Mouse (Mus musculus): ENCODE measurements around the gene Fcho1.
"Not testable (repeated sequence)": the region's sequence is repeated elsewhere in the genome, so short reads cannot be mapped to it uniquely, and the experiment has no call there.

Gene Fcho1

DNA sequence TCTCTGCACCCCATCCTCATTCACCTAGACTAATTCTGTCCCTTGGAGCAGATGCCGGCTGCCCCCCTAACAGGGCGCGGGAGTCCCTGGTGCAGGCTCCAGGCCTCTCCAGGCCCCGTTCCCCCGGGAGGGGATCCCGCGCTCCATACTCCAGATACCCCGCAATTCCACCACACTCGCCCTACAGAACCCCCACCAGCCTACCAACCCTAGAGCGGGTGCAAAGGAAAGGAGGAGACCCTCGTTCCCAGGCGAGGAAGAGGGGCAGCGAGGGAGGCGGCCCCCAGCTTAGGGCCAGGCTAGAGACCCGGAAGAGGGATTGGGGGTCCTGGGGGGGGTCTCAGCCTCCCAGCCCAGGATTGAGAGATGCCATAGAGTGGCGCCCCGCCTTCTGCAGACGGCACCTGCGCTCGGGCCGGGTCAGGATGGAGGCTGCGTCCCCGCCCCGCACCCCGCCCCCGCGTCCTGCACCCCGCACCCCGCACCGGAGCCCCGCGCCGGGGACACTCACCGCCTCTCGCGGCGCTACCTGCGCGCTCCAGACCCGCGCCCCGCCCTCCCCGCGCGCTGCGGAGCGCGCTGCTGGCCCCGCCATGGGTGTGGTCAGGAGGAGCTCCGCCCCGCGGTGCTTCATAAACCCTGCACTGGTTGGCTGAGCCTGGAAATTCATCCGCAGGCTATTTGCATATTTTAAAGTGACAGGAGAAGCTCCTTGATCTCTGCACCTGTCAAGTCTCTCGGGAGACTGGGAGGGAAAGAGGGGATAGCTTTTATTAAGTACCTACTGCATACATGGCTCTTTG is at the start of gene Fcho1:
TSS of gene Fcho1 (minus strand) at position 595 of the 803 bp plus-strand sequence.
- peak; percentile 51 to 56 for DNase-seq (ENCODE audit: low spot score in 2 of 2)

DNA sequence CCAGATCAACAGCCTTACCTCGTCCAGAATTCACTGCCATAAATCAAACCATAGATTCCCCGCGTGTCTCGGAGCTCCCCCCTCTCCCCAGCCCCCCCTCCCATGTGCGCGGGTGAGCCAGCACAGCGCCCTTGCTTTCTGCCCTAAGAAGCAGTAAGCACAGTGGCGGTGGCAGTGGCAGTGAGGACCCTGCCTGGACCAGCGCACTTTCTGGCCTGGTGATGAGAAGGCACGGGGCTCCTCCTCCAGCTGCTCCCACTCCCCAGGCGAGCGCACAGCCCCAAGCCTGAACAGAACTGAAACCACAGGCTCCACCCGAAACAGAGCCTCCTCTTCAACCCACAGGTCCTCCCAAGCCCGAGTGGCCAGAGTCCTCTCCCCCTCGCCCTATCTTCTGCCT is 45.8 kb upstream of the Fcho1 start:
- no peak for DNase-seq (ENCODE audit: low spot score in 2 of 2)

DNA sequence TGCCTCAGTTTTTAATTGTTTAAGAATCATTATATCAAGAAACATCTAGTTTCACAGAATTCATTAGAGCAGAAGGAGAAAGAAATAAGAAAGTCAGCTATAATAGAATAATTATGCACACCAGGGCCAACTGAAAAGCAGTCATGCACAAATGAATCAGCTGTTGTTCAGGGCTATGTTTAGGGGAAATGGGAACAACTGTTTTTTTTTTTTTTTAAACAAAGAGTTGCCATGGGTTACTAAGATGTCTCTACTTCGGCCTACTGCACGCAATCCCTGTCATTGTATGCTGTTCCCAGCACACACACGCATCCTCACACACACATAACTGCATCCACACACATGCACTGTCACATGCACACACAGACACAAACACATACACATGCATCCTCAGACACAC is 33.3 kb upstream of the Fcho1 start:
- no peak for DNase-seq (ENCODE audit: low spot score in 2 of 2)

DNA sequence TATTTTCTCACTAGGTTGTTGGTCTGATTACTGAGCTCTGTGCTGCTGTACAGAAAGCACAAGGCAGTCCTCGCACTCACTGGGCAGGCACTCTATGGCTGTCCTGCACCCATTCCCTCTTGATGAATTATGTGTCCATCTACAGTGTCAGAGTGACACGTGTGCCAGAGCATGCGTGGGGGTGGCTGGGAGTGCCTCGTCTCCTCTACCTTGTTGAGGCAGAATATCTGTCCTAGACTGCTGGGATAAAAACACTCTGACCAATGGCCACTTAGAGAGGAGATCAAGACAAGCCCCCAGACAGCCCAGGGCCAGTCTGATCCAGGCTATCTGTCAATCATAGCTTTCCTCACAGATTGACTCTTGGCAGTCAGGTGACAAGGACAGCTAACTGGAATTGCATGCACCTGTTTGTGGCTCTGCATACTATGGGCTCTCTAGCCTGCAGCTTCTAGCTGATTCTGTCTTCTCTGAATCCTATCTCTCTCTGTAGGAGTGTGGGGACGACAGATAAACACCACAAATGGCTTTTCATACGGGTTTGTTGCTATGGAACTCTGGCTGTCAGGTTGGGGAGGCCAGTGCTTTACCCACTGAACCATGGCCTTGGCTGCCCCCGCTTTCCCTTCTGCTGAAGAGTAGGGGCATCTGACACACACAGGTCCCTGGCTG is 27.5 kb upstream of the Fcho1 start:
- DNase-seq (ENCODE audit: low spot score in 2 of 2), result not testable (repeated sequence)

DNA sequence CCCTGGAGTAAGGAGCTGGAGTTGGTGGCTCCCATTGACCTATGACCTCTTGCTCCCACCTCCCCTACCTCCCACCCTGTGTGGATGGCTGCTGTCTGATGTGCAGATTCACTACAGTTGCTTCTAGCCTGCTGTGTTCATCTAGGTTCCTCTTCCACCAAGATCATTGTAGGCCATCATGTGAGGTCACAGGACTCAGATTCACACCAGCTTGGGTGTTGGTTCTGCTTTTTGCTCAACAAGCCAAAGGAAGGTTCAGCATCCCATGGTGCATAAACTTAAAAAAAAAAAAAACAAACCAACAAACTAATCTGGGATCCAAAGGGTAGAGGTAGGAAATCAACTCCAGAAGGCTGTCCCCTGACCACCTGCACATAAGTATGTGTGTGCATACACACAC is 26.7 kb upstream of the Fcho1 start:
- not testable (repeated sequence) for DNase-seq (ENCODE audit: low spot score in 2 of 2)

DNA sequence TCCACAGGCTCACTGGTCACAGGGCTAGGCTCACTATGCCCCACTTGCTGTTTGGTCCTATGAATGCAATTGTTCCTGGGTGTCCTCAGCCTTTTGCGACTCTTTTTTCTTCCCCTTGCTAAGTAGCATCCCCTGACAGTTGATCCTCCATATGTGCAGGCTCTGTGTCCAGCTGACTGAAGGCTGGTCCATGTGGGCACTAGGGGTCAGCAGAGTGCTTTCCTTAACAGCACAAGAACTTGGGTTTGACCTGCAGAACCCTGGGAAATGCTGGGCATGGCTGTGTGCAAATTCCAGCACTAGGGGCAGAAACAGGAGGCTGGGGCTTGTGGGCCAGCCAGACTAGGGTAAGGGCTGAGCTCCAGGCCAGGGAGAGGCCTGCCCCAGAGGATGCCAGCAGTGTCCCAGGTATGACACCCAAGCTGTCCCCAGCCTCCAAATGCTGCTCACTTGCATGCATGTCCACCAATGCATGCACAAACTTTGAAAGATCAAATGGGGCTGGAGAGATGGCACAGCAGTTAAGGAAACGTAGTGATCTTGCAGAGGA is 25.9 kb upstream of the Fcho1 start:
- DNase-seq (ENCODE audit: low spot score in 2 of 2), result peak in 1 of 2 experiments; percentile 22

DNA sequence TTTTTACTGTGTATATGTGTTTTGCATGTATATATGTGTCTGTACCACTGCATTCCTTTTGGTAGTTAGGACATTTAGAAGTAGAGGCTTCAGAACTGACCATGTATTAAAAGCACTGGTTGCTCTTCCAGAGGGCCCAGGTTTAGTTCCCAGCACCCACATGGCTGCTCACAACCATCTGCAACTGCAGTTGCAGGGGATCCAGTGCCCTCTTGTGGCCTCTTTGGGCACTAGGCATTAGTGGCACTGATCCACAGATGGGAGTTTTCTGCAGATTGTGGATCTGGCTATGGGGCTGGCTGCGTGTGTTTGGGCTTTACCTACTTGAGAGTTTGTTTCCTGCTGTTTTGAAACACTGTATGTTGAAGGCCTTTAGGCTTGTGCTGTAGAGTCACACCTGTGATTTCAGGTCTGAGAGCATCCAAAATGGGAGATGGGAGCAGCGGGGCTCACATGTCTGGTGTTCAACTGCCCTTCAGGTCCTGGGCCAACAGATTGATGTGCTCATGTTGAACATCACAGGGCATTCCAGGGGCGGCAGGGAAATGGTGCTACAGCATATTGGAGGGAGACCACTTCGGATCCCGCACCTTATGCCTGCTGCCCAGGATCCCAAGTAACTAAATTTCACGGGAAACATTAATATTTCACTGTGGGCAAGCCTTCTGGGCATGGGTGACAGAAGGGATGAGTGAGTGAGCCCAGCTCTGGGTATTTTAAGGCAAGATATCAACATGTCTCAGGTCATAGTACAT is 24.0 kb upstream of the Fcho1 start:
- not testable (repeated sequence) for DNase-seq (ENCODE audit: low spot score in 2 of 2)

DNA sequence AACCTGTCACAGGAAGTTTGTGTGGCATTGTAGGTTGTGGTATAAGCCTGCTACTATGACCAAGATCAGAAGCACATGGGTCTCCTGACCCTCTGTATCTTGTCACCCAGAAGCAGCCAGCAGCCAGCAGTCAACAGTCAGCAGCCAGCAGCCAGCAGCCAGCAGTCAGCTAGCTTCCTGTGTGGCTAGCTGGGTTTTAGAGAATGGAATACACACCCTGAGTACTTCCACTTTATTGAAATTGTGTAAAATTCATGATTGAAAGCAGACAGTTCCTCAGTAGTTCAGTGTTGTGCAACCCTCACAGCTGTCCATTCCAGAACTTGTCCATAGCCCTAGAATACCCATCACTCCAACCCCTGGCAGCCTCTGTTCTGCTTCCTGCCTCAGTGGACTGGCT is 21.6 kb upstream of the Fcho1 start:
- DNase-seq (ENCODE audit: low spot score in 2 of 2), result not testable (repeated sequence)

DNA sequence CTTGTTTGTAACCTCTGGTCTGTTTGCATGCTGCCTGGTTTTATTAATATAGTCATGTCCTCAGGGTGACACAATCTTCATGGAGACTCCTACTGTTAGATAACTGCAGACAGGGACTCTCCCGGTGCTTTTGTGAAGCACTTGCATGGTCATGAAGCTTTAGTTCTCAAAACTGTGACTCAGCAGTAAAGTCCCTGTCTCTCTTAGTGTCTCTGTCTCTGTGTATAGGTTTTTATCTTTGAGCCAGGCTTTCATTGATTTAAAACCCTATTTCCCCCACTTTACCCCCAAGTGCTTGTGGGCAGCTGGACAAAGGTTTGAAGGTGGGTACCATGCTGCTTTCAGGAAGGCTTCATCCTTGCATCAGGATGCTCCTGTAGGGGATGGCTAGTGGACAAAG is 19.8 kb upstream of the Fcho1 start:
- DNase-seq (ENCODE audit: low spot score in 2 of 2), result no peak

DNA sequence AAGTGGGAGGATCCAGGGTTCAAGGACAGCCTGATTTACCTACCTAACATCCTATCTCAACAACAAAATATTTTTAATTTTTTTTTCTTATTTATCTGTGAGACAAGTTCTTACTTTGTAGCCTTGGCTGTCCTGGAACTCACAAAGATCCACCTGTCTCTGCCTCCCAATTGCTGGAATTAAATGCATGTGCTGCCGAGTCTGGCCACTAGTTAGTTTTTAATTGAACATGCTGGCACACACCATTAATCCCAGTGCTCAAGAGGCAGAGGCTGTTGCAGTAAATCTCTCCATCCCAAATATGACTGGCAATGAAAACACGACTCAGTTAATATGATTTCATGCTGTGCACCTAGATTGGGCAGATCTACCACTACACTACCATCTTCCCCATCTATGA is 17.3 kb upstream of the Fcho1 start:
- DNase-seq (ENCODE audit: low spot score in 2 of 2), result no peak

DNA sequence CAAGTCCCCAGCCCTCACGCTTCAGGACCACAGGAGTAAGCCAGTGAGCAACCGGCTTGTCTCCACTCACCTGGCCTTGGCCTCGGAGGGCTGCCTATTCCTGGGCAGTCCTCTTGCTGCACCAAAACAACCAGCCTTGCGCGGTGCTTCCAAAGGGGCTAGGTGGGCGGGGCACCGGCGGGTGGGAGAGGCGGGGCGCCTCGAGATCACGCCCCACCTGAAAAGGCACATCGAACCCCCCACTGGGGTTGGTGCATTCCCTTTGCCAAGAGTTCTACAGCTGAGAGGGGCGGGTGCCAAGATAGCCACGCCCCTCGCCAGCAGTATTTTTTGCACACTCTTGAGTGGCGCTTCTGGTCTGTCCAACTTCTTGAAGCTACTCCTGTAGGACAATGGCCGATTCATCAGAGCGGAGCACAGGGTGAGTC is 16.2 kb upstream of the Fcho1 start:
- DNase-seq (ENCODE audit: low spot score in 2 of 2), result peak in 1 of 2 experiments; percentile 16

DNA sequence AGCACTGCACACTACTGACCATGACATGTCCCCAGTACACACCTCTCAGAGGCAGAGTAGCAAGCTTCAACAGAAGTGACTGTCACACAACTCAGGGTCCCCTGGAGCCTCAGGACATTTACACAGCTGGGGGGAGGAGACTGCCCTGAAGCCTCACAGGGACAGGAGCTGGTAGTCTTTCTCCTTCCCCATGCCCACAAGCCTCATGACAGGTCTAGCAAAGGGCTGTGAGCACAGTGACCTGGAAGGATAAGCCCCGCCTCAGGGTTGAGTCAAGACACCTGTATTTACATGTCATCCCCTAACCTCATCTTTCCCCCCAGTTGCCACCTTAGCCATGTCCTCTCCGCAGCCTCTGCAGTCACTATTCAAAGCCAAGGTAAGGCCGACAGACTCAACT is 15.7 kb upstream of the Fcho1 start:
- DNase-seq (ENCODE audit: low spot score in 2 of 2), result no peak

DNA sequence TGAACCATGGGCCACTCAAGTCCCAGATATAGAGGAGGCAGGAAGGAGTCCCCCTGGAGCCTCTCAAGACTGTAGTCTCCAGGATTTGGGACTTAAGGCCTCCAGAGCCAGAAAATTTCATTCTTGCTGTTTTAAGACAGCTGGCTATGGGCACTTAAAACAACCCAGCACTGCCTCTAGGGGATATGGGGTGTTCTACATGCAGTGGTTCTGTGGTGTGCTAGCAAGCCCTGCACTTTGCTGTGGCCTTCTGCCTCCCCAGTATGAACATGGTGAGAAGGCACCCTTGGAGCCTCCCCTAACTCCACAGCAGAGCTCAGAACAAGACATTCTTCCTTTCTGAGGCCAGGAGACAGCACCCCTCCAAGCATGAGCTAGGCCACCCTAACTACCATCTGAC is 12.8 kb upstream of the Fcho1 start:
- not testable (repeated sequence) for DNase-seq (ENCODE audit: low spot score in 2 of 2)

DNA sequence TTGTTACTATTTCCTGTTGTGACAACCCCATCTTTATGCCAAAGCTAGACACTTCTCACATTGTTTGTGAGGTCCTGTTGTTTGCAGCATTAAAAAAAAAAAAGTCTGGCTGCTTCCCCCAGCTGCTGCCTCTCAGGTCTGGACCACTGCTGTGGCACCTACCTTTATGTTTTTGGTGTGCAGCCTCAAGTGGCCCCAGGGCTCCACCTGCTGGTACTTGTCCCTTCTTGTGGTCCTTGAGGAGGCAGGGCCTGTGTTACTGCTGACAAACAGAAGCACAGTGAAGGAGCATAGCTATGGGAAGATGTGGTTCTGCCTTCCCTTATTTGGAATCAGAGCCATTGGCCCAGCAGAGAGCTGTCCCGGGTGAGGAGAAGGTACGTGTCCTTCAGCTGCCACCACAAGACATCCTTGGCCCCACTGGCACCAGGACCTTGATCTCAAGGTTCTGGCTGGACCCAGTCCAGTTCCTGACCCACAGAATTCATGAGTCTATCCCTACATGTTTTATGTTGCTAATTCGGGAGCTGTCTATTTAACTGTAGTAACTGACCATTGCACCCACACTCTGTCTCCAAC is 6.2 kb upstream of the Fcho1 start:
- DNase-seq (ENCODE audit: low spot score in 2 of 2), result peak in 1 of 2 experiments; percentile 57

DNA sequence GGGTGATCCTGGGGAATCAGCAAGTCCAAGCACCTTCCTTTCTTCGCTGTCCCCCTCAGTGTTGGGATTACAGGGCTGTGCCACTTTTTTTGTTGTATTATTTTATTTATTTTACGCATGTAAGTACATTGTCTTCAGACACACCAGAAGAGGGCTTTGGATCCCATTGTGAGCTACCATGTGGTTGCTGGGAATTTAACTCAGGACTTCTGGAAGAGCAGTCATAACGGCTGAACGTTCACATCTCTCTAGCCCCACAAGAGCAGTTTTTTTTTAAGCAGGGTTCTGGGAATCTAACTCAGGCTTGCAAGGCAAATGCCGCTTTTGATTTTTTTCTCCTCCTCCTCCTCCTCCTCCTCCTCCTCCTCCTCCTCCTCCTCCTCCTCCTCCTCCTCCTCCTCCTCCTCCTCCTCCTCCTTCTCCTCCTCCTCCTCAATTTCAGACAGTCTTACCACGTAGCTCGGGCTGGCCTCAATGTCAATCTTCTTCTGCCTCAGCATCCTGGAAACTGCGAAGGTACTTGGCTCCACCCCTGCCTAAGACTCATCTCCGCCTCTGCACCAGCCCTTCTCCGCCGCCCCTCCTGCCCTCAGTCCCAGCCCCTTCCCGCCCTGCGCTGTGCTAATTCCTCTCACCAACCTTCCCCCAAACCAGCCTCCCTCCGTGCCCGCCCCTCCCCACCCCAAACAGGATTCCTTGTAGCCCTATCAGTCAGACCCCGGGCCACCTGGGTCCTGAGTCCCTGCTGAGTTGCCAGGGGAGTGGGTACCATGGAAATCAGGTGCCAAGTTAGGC is 3.5 kb upstream of the Fcho1 start:
- DNase-seq (ENCODE audit: low spot score in 2 of 2), result no peak

DNA sequence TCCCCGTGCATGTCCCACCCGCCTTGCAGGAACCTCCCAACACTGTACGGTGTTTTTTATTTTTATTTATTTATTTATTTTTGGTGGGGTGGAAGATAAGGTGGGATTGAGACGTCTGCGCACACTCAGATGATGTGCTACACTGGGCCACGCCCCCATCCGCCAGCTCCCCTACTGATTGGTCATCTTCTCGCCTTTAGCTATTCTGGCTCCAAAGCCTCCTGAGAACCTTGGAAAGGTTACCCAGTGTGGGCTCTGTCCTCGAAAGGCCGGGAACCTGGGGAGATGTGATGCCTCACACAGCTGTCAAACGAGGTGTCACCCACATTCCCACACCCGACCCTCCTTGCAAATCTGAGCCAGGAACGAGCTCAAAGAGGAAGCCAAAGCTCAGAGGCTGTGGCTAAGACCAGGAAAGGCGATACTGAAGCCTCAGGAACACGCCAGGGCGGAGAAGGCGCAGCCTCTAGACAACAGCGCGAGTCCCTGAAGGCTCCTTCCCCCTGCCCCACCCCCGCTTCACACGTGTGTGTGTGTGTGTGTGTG is 2.8 kb upstream of the Fcho1 start:
- no peak for DNase-seq (ENCODE audit: low spot score in 2 of 2)

DNA sequence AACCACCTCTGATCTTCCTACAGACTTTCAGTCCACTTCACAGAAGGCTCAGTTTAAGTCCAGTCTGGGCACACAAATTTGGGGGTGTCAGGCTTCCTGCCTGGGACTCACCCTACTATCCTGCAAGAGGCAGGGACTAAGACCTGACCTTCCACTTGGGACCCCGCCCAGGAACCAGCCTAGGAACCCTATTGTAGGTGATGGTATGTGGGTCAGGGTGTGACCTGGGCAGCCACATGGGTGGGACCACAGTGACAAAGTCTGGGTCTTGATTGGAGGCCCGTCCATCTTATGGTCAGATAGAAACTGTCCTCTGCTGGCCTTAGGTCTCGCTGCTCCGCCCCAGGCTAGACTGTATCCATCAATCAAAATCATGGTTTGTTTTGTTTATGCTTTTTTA is 1.1 kb downstream of the Fcho1 start:
- DNase-seq (ENCODE audit: low spot score in 2 of 2), result no peak

DNA sequence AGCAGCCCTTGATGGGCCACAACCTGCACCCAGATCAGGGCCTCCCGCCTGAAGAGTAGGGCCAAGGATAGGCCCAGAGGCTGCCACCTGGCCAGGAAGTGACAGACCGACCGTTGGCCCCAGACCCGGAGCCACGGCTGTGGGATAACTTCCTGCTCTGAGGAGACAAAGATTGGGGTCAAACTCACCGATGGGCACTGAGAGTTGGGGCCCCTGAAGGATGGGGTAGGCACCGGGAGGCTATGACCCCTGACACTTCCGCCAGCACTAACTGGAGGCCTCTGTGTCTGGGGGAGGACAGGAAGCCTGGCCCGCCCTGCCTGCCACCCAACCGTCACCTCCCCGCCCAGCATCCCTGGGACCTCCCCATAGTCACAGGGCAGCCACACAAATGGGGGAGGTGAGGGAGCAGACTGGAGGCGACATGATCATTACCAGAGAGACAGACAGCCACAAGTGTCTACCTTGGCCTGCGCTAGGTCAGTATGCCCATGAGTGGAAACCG is 2.4 kb downstream of the Fcho1 start:
- no peak for DNase-seq (ENCODE audit: low spot score in 2 of 2)

DNA sequence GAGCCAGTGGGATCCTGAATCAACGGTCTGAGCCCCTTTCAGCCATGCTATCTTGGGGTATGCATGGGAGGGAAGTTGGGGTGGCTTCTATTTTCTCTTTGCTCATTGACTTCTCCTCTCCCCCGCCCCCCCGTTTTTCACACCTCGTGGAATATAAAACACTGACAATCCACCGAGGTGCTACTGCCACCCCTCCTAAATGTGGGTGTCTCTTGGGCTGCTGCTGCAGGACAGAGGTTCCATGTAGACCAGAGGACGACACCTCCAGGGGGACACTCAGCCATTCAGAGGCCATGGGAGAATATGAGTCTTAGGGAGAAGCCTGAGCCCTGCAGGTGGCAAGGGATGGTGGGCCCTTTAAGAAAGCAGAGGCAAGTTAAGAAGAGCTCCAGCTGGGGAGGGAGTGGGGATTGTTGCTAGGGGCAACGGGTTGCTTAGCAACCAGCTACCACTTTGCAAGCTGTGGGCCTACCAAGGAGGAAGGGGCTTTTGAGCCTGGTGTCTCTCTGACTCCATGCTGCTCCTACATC is 5.5 kb downstream of the Fcho1 start:
- no peak for DNase-seq (ENCODE audit: low spot score in 2 of 2)

DNA sequence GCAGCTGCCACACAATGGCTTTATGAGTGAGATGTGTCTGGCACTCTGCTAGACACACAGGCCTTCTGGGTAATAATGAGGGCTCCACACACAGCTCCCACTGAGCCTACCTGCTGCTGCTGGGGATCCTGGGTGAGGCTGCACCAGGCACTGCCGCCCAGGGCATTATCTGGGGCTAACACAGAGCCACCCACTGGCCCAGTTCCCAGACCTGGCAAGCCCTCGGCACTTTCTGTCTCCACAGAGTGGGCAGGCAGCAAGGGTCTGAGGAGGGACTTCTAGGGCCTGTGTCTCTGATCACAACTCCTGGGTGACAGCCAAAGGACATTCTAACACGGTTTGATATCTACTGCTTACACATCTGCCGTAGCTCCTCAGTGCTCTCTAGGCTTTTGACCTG is 6.3 kb downstream of the Fcho1 start:
- DNase-seq (ENCODE audit: low spot score in 2 of 2), result no peak
